Mouse (Mus musculus) large intestine, adult 2 months (tissue): Measurements from ENCODE around the gene Mnx1. TPM values are rescaled to one million over a fixed set of nuclear protein-coding genes. Genes with fewer than 3 reads are reported as not detected.
"Not testable (repeated sequence)": the region's sequence is repeated elsewhere in the genome, so short reads cannot be mapped to it uniquely, and the experiment has no call there.

Experiments
- DNase-seq: peaks from one replicate; pipeline ENCODE4 v3.0.0-alpha.2; 2012; ENCODE audit warnings: low read depth, low spot score
- WGBS: fragments of 180-500 bp; shearing (Covaris S2); methylation state at CpG from one replicate; pipeline ENCODE4 v1.1.7; 2018; 5-methylcytosine and 5-hydroxymethylcytosine counted together
- polyA plus RNA-seq: library from polyadenylated mRNA; depleted of rRNA; stranded (reverse); fragments of >200 nt; gene quantifications from 2 replicates; pipeline ENCODE4 v1.2.3, GENCODE M21; 2012; rRNA removed

Mnx1 gene
- polyA plus RNA-seq, 1 experiment = 0.81 TPM

DNA sequence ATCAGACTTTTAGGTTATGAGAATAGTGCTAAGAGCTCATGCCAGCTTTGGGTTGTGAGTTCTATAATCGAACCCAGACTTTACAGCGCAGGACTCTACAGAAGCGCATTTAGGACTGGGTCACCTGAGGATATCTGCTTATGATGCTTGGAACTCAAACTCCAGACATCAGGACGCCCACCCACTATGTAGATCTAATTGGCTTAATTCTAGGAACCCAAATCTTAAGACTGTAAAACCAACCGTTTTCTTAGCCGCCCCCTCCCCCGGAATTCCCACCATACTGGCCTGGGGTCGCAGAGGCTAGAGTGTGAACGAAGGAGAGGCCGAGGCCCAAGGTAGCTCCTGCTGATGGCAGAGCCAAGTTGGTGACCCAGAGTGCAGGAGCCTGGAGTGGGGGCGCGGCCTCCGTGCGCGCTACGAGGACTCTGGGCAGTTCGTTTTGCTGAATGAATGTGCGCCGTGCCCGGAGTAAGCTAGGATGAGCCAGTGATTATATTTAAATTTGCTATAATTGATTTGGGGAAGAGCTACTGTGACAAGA, 7.3 kb downstream of the Mnx1 start:
- no peak for DNase-seq
- WGBS = 52% methylated on average over 20 of the region's 20 CpGs

DNA sequence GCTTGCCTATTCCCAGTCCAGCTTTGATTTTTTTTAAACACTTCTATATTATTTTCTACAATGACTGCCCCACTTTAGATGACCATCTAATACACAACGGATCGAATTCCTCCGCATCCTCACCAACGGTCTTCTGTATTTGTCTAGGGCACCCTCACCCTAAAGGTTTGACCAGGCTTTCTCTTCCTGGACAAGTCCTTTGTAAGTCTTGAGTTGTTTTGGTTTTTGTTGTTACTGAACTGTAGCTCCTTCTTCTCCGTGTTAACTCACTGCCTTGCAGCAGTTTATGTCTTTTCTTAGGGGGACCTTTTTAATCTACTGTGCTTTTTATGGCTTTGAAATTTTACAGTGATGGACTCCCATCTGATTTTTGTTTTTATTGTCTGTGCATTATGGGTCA, 8.0 kb downstream of the Mnx1 start:
- WGBS = 52% methylated on average over 5 of the region's 5 CpGs
- no peak for DNase-seq

DNA sequence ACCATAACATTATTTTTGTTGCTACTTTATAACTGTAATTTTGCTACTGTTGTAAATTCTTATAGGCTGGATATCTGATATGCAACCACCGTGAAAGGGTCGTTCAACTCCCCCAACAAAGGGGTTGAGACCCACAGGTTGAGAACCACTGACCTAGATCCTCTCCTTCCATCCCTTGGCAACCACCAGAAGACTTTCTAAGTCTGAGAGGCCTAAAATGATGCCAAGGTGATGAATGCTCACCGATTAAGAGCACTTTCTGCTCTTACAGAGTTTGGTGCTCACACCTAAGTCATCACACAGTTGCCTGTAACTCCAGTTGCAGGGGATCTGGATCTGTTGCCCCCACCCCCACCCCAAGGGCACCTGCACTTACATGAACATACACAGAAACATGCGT, 8.8 kb downstream of the Mnx1 start:
- WGBS = 43% methylated on average over 4 of the region's 4 CpGs
- DNase-seq = no peak

DNA sequence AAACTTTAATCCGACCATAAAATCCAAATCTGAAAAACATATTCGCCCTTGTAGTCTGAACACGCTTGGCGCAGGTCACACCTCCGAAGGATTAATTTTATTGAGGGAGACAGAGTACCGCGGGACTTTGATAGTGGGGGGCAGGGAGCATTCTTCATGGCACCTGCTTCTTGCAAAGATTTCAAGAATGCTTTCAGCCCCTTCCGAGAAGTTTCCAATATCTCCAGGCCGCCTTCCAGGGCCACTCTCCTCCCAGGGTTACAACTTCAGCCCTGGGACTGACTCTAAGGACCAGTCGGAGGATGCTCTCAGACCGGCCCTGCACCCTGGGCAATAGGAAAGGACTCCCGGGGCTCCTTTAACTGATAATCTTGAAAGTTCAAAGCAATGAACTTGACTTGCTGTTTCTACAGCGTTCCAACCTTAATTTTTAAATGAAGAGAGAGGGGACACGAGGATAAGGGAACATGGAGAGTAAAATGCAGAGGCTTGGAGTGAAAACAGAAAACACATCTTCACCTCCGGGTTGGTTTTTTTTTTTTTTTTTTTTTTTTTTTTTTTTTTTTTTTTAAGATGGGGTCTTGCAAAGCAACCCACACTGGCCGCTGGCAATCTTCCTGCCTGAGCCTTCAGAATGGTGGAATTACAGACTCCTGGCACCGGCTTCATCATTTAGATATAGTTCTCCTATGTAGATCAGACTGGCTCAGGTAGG, 9.8 kb downstream of the Mnx1 start:
- 6% methylated on average over 17 of the region's 17 CpGs for WGBS
- DNase-seq = no peak

DNA sequence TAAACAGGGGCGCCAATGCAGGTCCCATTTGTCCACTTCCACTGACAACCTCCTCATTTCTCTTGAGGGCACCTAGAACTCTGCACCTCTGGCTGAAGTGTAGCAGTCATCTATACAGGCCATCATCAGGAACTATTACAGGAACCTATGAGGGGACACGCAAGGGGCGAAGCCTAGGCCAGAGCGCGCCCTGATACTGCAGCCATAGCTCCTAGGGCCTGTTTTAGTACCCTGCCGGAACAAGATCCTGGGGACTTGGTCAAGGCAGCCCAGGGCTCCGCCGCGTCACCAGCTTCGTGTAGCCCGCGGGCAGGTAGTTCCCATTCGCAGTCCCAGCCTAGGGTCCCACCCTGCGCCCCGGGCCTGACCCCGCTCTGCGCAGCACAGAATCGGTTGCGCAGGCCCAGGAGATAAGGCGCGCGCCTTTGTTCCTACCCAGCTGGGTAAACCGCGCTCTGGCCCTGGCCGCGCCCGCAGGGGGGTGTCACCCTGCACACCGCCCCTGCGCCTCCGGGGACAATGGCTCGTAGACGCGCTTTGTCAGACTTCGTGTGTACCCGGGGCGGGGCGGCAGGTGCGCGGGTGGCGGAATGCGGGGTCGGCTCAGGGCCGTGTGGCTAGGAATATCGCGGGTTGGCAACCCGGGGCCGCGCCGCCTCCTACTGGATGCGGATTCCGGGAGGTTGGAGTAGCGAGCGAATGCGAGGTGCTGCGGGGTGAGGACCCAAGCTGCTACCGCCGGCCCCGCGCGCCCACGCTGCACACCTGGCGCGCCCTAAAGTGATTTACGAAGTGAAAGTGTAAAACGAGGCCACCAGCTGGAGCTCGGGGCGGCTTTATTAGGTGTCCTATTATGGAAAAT, 10.6 kb downstream of the Mnx1 start:
- DNase-seq = no peak
- 5% methylated on average over 67 of the region's 67 CpGs for WGBS

DNA sequence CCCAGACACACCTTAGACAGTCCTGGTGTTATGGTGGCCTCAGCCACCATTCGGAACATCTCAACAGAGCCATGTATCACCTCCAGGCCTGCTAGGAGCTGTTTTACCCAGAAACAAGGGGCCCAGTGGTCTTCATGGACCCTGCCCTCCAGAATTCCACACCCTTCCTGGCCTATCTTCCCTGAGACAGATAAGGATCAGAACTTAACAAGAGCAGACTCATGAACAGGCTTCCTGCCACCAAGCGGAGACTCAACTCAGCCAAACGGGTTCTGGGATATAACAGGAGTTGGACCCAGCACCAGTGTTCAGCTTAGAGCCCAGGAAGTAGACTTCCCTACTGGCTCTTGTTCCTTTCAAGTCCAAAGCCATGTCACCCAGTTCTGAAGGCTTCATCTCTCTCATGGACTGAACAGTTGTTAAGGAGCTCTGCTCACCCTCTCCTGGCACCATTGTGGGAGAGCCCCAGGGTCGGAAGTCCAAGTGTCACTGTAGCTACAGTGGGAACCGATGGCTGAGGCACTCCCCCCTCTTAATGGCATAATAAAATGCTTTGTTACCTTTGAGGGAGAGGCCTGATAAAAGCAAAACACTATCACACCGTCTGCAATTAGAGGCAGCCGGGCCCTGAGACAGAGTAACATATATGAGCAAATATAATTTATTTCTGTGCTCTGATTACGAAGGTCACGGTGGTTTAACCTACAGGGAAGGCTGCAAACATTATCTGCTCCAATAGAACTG, 15.2 kb downstream of the Mnx1 start:
- WGBS = 31% methylated on average over 9 of the region's 9 CpGs
- DNase-seq = peak; percentile 76

DNA sequence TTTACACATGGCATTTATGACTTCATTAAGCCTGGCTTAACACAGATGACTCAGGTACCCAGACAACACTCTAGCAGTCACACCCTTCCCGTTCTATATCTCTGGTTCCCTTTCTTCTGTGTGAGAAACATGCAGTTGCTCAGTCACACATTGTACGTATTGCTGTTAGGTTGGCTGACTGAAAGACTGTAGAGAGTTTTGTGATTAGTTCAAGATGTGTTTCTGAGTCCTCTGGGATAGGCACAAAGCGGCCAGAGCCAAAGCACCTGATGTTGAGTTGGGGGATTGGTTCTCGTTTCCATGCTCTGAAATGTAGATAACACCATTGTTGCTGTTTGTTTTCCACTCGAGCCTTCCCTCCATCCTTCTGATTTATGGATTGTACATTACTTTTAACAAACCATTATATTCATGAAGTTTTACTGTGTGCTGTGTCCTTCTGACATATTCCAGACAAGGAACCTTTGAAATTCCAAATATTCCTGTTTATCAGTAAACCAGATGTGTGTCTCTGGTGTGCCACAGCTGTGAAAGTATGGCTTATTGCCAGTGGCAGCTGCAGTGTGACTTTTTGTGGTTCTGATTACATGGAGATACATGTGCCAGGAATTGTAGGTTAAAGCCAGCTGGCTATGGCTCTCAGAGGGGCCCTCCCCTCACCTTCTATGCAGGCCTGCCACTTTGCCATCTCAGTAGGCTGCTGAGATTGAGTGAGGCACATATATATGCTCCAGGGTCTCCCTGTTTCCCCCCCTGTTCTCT, 21.2 kb downstream of the Mnx1 start:
- DNase-seq = no peak
- 52% methylated on average over 5 of the region's 5 CpGs for WGBS

DNA sequence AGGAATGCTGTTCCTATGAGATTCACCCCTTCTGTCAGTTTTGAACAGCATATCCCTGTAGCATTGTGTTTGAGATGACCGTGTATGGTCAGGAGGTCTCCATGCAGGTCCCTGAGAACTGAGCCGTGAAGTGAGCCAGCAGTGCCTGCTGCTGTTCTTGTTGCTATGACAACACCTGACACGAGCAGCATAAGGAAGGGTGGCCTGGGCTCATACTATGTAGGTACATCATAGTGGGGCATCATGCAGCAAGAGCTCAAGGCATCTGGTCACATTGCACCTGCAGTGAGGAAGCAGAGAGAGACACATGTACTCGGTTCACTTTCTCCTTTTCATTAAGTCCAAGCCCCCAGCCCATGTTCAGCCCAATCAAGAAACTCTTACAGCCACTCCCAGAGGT, 25.9 kb downstream of the Mnx1 start:
- DNase-seq = no peak
- 79% methylated on average over 4 of the region's 4 CpGs for WGBS

DNA sequence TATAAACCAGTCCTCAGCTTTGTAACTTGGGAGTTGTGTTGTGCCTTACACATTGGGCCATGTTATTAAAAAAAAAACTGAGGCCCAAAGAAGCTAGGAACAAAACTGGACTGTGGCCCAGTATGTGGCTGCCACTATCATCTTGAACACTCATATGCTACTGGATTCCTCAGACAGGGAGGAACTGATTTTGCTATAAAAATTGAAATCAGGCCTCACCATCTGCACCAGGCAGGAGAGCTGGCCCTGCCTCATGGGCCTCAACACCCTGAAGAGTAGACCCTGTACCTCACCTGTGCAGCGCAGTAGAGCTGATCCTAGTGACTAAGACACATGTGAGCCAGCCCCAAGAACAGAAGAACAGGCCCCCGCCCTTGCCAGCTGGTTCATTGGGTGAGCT, 33.0 kb downstream of the Mnx1 start:
- WGBS = 93% methylated on average over 2 of the region's 2 CpGs
- DNase-seq = no peak

DNA sequence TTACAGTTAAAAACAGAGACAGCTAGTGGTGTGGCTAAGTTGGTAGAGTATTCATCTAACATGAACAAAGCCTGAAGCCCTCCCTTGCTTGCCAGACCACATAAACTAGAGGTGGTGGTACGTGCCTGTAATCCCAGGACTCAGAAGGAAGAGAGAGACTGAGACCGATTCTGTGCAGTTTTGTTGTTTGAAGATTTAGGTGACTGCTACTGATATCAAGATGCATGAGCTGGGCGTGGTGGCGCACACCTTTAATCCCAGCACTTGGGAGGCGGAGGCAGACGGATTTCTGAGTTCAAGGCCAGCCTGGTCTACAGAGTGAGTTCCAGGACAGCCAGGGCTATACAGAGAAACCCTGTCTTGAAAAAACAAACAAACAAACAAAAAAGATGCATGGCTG, 41.5 kb downstream of the Mnx1 start:
- not testable (repeated sequence) for DNase-seq
- WGBS = 80% methylated on average over 6 of the region's 6 CpGs

DNA sequence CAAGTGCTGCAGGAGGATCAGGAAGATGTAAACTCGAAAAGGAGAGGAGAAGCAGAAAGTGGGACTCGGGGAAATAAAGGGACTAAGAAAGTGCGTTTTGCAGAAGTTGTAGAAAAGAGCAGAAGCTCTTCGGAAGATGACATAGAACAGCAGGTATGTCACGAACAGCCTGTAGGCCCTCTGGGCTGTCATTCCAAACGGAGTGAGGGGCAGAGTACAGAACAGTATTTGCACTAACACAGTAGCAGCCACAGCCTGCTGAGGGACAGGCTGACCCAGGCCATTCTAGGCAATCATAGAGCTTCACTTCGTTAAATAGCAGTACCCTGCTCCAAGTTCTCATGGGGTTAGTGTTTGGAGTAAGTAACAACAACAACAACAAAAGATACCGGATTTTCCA, 42.8 kb downstream of the Mnx1 start:
- 20% methylated on average over 8 of the region's 8 CpGs for WGBS
- DNase-seq = no peak

DNA sequence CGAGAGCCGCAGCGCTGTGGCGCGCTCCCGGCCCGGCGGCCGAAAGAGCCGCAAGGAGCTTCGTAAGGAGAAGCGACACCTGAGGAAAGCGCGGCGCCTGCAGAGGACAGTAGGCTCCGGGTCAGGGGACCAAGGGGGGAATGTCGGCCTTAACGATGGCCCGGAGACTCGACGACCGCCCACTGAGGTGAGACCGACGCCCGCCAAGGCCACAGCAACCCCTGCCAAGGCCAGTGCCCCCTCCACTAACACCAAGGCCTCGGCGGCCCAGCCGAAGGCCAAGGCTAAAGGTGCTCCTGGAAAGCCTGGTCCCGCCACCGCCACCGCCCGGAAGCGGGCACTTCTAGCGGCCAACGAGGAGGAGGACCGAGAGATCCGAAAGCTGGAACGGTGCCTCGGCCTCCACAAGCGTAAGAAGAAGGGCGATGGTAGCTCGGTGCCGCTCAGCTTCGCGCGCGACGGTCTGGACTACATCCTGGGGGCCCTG, 43.4 kb downstream of the Mnx1 start:
- under 1% methylated on average over 48 of the region's 48 CpGs for WGBS
- no peak for DNase-seq

DNA sequence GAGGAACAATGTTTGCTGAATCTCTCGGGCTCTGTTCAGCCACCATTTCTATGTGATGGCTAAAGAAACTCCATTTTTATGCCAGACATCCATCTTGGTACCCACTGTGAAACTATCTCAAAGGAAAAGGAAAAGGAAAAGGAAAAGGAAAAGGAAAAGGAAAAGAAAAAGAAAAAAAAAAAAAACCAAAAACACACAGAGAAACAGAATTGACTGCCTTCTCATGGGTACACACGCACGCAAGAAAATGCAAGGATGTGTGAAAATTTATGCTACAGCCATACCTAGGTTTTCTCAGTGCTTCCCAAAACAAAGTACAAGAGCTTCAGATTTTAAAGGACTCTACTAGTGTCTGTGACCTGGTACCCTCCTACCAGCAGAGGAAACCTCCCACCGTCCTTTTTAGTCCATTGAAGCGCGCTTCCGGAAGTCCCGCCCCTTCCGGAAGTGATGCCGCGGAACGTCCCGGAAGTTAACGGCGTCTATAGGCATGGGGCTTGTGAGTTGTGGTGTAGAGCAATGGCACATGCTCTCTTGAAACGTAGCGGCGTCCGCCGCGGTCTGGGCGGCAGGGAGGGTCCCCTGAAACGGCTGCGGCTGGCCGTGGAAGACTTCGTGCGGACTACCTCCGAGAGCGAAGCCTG, 43.9 kb downstream of the Mnx1 start, which contains the start of gene Nom1:
Gene Nom1, plus strand, starts transcription at position 437 of the 644 bp plus-strand sequence.
- WGBS = 3% methylated on average over 29 of the region's 29 CpGs
- peak; percentile 88 for DNase-seq

DNA sequence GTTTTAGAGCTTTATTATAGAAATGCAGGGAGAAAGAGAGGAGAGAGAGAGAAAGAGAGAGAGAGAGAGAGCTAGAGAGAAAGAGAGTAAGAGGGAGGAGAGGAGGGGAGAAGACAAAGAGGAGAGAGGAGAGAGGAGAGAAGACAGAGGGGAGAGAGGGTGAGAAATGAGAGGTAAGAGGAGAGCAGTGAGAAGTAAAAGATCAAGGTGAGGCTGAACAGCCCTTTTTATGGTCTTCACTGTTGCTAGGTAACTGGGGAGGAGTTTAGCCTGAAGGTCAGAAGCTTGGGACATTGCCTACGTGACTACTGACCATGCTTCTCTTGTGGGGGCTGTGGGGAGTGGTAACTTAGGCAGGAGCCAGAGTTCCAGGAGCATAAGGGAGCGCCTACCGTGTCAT, 54.9 kb downstream of the Mnx1 start:
- not testable (repeated sequence) for DNase-seq
- 37% methylated on average over 3 of the region's 3 CpGs for WGBS

Other genes with a start within 250 kb of the Mnx1 start
- gene Lmbr1, start 100.1 kb downstream of the Mnx1 start, polyA plus RNA-seq = 2.1 and 3.2 TPM in 2 replicates
- 6.6 and 6.7 TPM in 2 replicates for gene Nom1, start 43.8 kb downstream of the Mnx1 start, polyA plus RNA-seq
- gene Ube3c, start 90.8 kb upstream of the Mnx1 start, polyA plus RNA-seq = 12.2 and 14.0 TPM in 2 replicates